Mouse (Mus musculus) heart, postnatal 0 days (tissue): ENCODE measurements around the gene Arl8a.

Source experiments
- CTCF ChIP-seq: IDR thresholded peaks from 2 replicates; pipeline ENCODE4 v1.5.1; 2016; ENCODE audit warnings: antibody characterized with exemption, control low read depth, low read depth
- EP300 ChIP-seq: IDR thresholded peaks from 2 replicates; pipeline ENCODE4 v1.6.1; 2016; ENCODE audit warnings: antibody characterized with exemption, low read depth

DNA sequence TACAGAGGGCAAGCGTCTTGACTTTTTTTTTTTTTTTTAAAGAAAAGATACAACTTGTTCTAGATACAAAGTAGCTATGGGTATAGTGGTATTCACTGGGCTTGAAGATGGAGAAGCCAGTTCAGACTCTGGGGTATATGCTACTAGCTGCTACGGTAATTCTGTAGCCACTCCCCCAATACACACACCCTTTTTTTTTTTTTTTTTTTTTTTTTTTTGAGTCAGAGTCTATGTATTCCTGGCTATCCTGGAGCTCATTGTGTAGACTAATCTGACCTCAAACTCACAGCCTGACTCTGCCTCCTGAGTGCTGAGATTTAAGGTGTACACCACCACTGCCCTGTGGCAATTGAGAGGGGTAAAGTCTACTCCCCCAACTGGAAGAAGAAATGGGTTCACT is 4.2 kb upstream of the Arl8a start:
- TF ChIP-seq CTCF (no peak), EP300 (no peak)
